Mouse (Mus musculus) CD4-positive helper T cell, adult 2 months (primary cell): ENCODE data around the gene Ankrd55.

ENCODE experiments used
- DNase-seq: peaks from one replicate; pipeline ENCODE4 v3.0.0-alpha.2; 2012; ENCODE audit warnings: low read depth, missing footprints, low spot score

The Ankrd55 gene

DNA sequence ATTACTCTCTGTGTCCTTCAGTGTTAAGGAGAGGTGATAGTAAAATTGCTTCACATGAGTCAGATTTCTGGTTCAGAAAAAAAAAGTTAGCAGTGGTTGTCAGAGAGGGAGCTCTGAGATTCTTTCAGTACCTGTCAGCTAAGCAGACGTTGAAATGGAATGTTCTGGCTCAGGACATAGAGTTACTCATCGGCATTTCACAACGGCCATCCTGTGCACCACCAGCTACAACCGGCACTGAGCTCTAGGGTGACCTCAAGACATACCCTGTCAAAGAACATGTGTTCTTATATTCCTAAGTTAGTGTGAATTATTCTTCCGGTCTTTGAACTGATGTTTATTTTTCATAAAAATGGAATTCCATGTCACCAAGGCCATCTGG lies 55.4 kb downstream of the Ankrd55 start:
- no peak for DNase-seq

DNA sequence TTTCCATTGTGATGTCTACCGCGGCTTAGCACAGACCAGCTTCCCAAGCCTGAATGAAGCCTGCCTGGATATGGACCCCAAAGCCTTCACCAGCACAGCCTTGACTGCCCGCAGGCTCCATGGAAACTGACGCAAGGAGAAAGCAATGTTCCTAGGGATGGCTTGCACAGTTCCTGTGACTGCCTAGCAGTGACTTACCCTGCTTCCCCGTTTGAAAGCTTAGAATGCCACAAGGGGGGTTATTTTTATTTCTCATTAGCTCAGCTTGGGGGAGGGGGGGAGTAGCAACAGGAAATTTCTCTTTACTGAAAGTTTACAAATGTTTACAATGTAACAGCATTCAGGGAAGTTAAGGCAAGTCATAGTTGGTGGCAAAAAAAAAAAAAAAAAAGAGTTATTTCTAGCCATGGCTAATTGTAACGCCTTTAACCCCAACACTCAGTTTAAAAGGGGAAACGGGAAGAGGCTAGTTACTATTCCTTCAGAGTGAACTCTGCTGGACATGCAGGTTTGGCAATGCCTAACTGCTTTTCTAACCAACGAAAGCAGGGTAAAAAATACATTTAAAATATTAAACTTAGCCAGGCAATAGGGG lies 56.1 kb downstream of the Ankrd55 start:
- DNase-seq: no peak

DNA sequence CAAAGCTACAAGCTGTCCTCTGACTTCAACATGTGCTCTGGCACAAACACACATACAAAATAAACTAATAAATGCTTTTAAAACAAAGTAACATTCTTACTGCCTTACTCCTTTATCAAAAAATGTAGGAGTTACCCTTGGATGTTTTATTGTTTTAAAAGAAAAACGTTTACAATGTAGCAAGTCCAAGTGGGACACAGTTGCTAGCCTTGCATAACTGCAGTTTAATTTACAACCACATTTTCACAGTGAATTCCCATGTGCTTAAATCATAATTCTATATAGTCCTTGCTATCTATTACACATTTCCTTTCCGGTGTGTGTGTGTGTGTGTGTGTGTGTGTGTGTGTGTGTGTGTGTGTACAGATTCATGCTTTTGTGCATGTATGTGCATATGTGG lies 57.3 kb downstream of the Ankrd55 start:
- DNase-seq: no peak

DNA sequence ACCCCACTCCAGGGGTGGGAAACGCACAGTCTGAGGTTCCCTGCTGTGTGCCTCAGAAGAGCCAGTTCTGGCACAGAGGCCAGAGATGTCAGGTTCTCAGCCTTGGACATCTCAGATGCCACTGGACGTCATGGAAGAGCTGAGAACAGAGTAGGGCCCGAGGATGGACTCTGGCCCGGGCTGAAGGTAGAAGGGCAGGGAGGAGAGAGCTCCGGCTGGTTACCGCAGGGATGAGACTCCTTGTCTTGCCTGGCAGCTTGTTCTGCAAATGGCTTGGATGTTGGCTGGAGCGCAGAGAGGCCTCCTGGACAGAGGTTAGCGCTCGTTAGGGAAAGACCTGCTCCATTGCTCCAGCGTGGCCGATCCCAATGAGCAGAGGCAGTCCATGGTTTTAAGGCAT lies 57.8 kb downstream of the Ankrd55 start:
- DNase-seq: no peak

DNA sequence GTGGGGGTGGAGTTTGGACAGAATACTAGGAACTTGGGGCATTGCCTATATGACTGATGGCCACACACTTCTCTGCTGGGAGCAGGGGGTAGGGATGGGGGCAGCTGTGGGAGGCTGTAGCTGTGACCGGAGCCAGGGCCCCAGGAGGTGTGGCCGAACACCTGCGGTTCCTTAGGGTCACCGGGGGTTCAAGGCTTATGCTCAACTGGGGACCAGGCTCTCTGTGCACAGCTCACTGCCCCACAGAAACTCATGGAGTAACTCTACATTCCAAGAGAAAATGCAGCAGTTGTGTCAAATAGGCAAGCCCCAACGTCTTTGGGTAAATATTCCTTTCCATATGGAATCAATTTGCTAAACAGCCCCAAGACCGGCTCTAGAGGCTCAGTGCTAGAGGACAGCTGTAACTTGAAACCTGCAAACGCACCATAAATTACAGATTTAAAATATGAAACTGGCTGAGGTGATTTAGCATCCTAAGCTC lies 58.5 kb downstream of the Ankrd55 start:
- no peak for DNase-seq

DNA sequence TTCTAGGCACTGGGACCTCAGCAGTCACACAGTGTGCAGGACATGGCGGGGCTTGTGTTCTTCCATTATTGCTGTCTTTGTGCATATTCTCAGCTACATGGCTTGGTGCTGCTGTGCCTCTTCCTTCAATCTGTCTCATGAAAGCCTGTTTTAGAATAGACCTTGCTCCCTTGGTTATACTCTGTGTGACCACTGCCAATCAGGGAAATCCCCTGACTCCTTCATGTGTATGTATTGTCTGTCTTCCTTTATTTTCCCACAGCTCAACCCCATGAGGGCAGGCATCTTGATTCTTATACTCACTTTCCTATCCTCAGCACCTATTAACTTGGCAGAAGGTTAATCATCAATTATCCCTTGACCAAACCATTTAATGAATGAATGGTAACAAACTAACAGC lies 60.0 kb downstream of the Ankrd55 start:
- no peak for DNase-seq

DNA sequence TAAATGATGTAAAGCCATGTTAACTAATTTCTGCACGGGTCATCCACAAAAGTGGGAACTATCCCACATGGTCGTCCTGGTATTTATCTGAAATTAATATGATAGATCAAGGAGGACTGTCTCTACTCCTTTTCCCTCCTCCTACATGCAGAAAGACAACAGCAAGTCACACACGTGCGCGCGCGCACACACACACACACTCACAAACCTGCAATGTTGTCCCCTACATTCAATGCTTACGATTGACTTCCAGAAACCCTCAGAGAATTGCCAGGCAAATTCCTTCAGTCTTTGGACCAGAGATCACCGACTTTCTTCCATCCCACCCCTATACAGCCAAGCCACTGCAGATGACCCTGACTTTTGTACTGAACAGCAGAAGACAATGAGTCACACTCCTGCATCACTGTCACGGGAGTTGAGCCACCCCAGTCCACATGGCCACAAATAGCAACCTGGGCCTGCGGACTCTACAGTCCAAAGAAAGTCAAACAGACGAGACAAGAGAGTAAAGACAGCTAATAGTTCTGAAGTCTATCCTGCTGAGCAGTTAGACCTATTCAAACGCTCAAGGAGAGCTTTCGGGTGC lies 60.7 kb downstream of the Ankrd55 start:
- DNase-seq: no peak

DNA sequence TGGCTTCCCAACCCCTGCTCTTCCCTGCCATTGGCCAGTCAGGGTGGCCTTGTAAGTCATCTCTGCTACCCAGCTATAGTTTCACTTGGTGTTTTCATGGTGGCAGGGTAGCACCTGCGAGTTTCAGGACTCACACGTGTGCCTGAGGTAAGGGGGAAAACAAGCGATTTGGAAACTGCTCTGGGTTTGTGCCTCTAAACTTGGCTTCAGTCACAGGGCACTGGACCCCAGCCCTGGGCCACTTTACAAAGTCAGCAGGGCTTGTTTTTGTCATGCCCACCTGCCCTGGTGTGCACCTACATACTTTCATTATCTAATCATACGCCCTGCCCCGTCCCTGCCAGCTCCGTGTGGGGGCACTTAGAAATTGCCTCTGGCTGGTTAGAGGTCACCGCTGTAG lies 61.2 kb downstream of the Ankrd55 start:
- no peak for DNase-seq

DNA sequence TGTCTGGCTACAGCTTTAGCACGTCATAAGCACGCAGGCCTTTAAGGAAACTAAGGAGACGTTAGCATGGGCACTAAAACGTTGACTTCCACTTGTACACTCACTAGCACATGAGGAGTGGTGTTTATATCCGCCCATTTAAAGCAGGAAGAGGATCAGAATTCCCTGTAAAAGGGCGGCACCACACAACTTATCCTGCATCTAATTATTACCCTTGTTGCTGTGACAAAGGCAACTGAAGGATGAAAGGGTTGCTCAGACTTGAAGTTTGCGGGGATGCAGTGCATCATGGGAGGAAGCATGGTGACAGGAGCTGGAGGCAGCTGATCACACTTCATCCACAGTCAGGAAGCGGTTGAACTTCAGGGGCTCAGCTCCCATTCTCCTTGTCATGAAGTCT lies 63.7 kb downstream of the Ankrd55 start:
- DNase-seq: no peak

DNA sequence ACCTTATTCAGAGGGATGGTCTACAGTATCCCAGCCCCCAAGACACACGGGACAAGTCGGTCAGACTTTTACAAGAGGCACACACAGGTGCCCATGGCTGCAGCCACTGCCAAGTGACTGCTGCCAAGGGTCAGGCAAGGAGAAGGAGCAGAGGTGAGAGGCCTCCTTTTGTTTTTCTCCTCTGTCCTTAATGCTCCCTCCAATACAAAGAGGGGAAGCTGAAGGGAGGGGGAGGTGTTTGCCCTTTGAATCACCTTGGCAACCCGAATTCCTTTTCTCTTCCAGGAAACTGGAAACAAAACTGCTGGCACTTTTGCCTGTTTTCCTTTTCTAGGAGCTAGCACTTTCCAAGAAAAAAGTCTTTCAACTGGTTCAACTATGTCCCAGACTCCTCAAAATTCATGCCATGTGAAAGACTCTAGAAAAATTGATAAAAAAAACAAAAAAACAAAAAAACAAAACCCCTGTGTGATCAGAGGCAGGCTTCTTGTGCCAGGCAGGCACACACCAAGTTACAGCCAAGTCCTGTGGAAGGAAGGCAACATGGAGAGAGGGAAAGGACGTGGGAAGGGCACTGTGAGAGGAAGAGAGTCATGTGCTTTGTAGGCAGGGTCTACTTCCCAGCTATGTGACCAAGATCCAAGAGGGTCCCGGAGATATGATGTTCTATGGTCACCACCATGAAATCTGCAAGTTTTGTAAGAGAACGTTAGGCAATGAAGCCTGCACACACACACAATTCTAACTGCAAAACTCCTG lies 66.0 kb downstream of the Ankrd55 start:
- no peak for DNase-seq

DNA sequence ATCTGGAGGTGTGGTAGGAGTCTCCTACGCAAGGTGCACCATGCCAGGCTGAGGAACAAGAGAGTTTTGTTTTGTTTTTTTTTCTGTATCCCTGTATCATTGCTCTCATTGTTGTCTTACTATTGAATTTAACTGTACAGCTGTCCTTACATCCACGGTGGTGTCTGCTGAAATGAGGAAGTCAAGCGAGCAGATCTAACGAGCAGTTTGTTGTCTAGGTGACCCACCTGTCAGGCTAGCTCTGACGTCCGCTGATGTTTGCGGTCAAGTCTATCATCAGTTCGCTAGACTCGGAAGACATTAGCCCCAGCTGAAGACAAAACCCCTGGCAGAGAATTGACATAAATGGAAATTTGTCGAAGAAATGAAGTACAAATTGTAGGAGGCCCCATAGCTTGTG lies 66.7 kb downstream of the Ankrd55 start:
- peak; percentile 37 for DNase-seq

DNA sequence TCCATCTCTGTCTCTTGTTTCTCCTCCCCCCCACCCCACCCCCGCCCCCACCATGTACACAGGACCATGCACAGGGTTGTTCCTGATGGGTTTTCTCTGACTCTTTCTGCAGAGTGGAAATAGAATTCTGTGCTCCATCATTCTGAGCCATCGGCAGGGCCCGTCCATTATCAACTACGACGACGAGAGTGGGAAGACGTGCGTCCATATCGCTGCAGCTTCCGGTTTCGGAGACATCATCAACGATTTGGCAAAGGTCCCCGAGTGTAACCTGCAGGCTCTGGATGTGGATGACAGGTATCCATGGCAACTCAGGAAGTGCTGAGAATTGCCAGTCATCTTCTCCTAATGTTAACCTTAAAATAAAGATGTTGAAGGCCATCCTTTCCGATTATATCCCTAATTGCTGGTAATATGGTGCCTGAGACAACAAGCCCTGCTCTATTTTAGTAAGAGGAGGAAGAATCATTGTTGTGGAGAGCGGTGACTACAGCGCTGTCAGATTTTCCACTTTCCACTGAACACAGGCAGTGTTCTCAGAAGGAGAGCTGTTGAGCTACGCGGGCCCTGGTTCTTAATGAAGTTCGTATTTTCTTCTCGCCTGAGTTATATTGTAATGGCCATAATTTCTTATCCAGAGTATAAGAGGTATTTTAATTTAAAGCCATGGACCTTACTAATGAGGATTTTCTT lies 67.7 kb downstream of the Ankrd55 start:
- no peak for DNase-seq

DNA sequence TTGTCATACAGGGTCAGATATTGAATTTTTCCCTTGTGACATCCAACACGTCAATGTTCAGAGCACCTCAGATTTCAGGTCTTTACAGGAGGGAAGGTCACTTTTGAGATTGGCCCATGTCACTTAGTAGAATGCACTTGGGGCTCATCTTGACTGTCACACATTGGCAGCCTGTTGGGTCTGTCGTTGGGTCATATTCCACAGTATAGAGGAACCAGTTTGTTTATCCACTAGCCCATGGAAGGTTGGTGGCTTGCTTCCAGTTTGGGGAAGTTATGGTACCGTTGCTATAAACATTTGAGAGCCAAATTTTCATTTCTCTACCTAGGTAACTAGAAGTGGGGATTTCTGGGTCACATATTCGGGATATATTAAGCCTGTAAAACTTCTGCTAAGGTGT lies 73.3 kb downstream of the Ankrd55 start:
- DNase-seq: no peak

DNA sequence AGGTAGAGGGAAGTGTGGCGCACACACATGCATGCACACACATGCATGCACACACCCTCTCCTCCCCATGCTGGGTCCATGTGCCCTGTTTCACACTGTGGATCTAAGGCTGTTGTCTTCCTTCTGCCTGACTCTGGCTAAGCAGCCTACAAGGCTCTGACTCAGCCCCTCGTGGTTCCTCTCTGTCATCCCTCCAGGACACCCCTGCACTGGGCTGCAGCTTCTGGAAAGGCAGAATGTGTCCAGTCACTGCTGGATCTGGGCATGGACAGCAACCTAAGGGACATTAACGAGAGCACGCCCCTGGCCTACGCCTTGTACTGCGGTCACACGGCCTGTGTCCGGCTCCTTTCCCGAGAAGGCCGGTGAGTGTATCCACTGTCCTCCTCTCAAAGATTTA lies 75.0 kb downstream of the Ankrd55 start:
- DNase-seq: no peak

DNA sequence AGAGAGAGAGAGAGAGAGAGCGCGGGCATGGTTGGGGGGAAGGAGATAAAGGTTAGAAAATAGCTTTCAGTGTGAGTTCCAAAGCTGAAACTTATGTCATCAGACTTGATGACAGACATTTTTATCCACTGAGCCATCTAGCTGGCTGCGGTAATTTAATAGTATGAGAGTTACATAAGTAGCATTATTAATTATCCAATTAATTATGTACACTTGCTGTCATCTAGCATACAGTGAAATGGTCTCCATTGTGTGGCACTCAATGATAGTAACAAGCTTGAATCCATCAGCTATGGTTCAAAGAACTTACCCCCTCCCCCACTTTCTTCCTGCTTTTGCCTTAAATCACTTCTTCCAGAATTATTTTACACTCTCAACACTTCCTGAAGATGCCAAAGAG lies 75.5 kb downstream of the Ankrd55 start:
- no peak for DNase-seq

DNA sequence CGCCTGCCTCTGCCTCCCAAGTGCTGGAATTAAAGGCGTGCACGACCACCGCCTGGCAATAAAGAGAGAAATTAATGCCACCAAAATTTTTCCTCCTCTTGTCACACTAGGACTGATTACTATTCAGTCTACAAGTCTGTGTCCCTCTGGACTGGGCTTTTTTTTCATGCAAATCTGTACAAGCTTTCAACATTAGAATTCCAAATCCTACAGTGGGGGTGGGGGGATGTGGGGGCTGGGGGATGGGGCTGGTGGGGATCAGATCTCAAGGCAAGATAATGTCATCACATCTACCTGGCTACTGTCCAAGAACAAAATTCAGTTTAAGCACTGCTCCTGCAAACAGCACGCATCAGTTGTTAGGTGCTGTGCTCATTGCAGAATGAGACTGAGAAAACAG lies 76.4 kb downstream of the Ankrd55 start:
- DNase-seq: no peak

DNA sequence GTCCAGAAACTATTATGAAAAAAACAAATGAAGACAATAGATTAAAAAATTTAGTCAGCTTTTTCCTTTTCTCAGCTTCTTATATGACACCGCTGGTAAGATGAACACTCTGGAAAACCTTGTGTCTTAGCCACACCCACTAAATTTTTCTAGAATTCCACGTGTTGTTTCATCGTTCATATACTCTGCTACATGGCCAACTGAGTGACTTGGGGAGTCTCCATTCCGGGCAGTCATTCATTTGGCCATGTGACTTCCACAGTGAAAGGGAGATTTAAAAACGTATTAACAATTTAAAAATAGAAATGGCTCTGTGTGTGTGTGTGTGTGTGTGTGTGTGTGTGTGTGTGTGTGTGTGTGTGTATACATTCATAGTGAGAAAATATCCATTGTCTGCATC lies 77.1 kb downstream of the Ankrd55 start:
- no peak for DNase-seq

DNA sequence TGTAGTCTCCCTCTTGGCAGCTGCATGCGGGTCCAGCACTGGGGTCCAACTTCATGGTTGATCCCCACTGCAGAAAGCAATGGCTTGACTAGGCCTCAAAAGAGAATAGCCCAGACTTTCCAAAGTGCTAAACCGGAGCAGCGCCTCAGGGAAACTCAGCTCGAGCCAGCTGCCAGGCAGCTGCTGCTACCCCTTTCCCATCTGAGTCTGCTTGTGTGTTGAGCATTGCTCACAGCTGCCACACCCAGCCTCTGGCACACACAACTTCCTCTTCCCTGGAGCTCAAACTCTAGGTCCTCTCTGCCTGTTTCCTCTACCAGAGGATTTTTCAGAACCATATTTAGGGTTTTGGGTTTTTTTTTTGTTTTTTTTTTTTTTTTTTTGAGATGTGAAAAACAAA lies 77.5 kb downstream of the Ankrd55 start:
- no peak for DNase-seq

DNA sequence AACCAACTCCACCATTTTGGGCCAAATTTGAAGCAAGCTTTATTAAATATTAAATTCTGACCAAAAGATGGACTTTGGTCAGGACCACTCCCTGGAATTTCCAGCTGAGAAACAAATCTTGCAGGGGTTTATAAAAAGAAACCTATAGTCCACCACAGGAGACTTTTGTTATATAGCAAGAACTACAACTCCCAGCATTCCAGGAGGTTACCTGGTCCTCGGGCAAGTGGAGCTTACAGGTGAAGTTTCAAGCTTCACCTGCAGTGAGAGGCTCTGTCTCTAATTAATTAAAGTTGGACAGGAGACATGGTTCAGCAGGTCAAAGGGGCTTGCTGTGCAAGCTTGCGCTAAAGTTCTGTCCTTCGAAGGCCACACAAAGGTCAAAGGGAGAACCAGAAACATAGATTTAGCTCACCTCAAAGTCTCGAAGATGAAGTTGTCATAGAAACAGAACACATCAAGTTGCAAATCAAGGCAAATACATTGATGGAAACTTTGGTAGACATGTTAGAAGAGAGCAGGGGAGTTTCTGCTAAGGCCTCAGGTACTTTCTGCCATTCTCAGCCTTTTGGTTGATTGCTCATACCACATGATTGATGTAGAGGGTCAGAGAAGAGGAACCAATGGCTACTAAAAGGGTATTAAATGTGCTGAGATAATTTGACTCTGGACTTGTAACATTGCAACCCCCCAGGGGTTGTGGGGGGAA lies 78.2 kb downstream of the Ankrd55 start:
- DNase-seq: no peak

DNA sequence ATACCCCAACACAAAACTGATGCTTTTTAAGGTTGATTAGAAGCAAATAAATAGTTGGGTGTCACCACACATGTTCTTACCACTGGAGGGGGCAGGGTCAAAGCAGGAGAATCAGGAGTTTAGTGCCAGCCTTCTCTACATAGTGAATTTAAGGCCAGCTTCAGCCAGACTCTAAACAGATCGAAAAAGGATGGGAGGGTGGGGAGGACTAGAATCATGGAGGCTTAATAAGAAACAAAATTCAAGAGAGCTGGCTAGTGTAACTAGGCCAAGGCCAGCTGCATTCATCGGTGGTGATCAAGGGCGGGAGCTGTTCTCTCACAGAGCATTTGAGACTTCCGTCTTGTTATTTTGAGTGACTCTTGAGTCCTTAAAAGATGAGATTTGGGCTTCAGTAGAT lies 83.5 kb downstream of the Ankrd55 start:
- no peak for DNase-seq

DNA sequence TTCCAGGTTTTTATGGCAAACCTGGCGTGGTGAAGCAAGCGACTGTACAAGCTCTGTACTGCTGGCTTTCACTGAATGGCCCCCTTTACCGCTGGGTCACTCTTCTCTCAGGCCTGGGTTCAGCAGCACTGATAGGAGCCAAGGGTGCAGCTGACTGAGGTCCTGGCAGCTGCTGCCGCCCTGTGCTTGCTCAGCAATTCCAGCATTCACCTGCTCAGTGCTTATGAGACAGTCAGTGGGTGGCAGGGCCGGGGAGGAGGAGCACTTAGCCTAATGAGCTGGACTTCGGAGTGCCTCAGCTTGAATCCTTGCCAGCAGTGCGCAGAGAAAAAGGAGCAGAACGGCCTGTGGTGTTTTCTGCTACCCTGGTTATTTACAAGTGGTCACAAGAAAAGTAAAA lies 87.5 kb downstream of the Ankrd55 start:
- DNase-seq: no peak

DNA sequence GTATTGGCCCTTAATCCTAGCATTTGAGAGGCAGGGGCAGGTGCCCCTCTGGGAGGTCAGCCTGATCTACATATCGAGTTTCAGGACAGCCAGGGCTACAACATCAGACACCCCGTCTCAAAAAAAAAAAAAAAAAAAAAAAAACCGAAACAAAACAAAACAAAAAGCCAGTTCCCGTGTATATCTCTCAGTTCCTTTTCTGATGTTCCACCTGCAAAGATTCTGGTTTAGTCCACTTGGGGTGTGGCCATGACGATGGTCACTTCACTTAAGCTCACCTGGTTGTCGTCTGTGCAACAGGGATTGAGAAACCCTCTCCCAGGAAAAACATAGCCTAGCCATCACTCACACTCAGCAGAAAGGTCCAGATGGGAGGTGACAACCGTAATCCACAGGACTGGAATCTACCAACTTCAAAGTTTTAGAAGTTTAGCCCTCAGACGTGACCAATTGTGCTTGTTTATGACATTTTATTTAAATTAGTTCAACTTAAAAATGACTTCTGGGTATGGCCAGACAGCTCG lies 90.6 kb downstream of the Ankrd55 start:
- DNase-seq: no peak
